Mouse (Mus musculus) CH12.LX (cell line): Measurements from ENCODE around the gene 1700028P14Rik. TPM values are rescaled to one million over a fixed set of nuclear protein-coding genes. Genes with fewer than 3 reads are reported as not detected.

ENCODE experiments used
- DNase-seq: peaks from one replicate; pipeline ENCODE4 v3.0.0-alpha.2; 2013; ENCODE audit errors: extremely low read depth
- H3K27ac ChIP-seq: 2 replicates; pipeline ENCODE4 v1.5.1; 2012; ENCODE audit warnings: low read depth, mild to moderate bottlenecking, control low read depth, moderate library complexity; ENCODE audit not compliant: insufficient read depth
- H3K27me3 ChIP-seq: replicated peaks from 2 replicates; pipeline ENCODE3; 2012; ENCODE audit warnings: inconsistent platforms
- H3K36me3 ChIP-seq, 2 experiments: replicated peaks in 1 of 2; 2 replicates each; pipeline versions ENCODE3 to v1.6.1; 2012; ENCODE audit warnings: inconsistent platforms in 1 of 2, low read length in 1 of 2, mild to moderate bottlenecking in 1 of 2, mixed read lengths in 1 of 2, moderate library complexity in 1 of 2; ENCODE audit not compliant: control insufficient read depth in 1 of 2, insufficient read depth in 1 of 2
- H3K4me1 ChIP-seq, 2 experiments: 2 replicates each; pipeline ENCODE4 v1.6.1; 2012; ENCODE audit warnings: inconsistent platforms in 1 of 2, moderate library complexity in 1 of 2; ENCODE audit not compliant: insufficient read depth in 2 of 2, control insufficient read depth in 1 of 2
- H3K4me2 ChIP-seq: 2 replicates; pipeline ENCODE4 v1.6.1; 2012; ENCODE audit warnings: low read depth, mild to moderate bottlenecking, control low read depth; ENCODE audit not compliant: poor library complexity, insufficient read depth, severe bottlenecking
- H3K4me3 ChIP-seq, 3 experiments: fragments of 150-350 bp in 1 of 3; sonication (generic) in 1 of 3; replicated peaks in 1 of 3; 2 replicates each; pipeline versions ENCODE3 to v1.5.1; 2011 to 2012; ENCODE audit warnings: low read depth in 2 of 3, low read length in 2 of 3, mild to moderate bottlenecking in 2 of 3, moderate library complexity in 2 of 3, control low read depth in 1 of 3, improper control_type of control experiment in 1 of 3, inconsistent platforms in 1 of 3, mixed read lengths in 1 of 3; ENCODE audit not compliant: poor library complexity in 1 of 3
- H3K79me2 ChIP-seq: replicated peaks from 2 replicates; pipeline ENCODE4 v1.6.1; 2012; ENCODE audit warnings: mild to moderate bottlenecking, moderate library complexity; ENCODE audit not compliant: control insufficient read depth, poor library complexity, insufficient read depth, severe bottlenecking; ENCODE audit errors: extremely low read depth
- H3K9ac ChIP-seq: 2 replicates; pipeline ENCODE4 v1.6.1; 2012; ENCODE audit warnings: low read depth, mild to moderate bottlenecking, control low read depth, moderate library complexity; ENCODE audit not compliant: insufficient read depth
- H3K9me3 ChIP-seq: replicated peaks from 2 replicates; pipeline ENCODE3; 2012; ENCODE audit warnings: low read length, inconsistent platforms, mixed read lengths
- BHLHE40 ChIP-seq: IDR thresholded peaks from 2 replicates; pipeline ENCODE4 v1.6.1; 2011; ENCODE audit warnings: mild to moderate bottlenecking, low read depth, low read length, improper control_type of control experiment
- CHD1 ChIP-seq: IDR thresholded peaks from 2 replicates; pipeline ENCODE4 v1.6.1; 2012; ENCODE audit warnings: low read depth, low read length, improper control_type of control experiment, inconsistent platforms
- CHD2 ChIP-seq: IDR thresholded peaks from 2 replicates; pipeline ENCODE4 v1.6.1; 2011; ENCODE audit warnings: low read length, improper control_type of control experiment
- CTCF ChIP-seq, 2 experiments: IDR thresholded peaks in 1 of 2; conservative IDR thresholded peaks in 1 of 2; 2 replicates each; pipeline ENCODE4 v1.5.1; 2011 to 2012; ENCODE audit warnings: low read depth in 2 of 2, low read length in 2 of 2, improper control_type of control experiment in 1 of 2, inconsistent platforms in 1 of 2, mild to moderate bottlenecking in 1 of 2, moderate library complexity in 1 of 2
- E2F4 ChIP-seq: IDR thresholded peaks from 2 replicates; pipeline ENCODE4 v1.6.1; 2011; ENCODE audit warnings: low read depth, low read length, improper control_type of control experiment; ENCODE audit not compliant: insufficient replicate concordance
- EP300 ChIP-seq: IDR thresholded peaks from 2 replicates; pipeline ENCODE4 v1.6.1; 2011; ENCODE audit warnings: low read length, improper control_type of control experiment
- GABPA ChIP-seq: IDR thresholded peaks from 2 replicates; pipeline ENCODE4 v1.6.1; 2012; ENCODE audit warnings: low read depth, low read length, improper control_type of control experiment, inconsistent platforms; ENCODE audit not compliant: insufficient replicate concordance
- HCFC1 ChIP-seq: IDR thresholded peaks from 2 replicates; pipeline ENCODE4 v1.6.1; 2012; ENCODE audit warnings: low read depth, mild to moderate bottlenecking, inconsistent platforms, low read length, improper control_type of control experiment
- JUN ChIP-seq: IDR thresholded peaks from 2 replicates; pipeline ENCODE4 v1.6.1; 2011; ENCODE audit warnings: low read depth, mild to moderate bottlenecking, low read length, improper control_type of control experiment, moderate library complexity; ENCODE audit not compliant: insufficient read depth
- JUND ChIP-seq: conservative IDR thresholded peaks from 2 replicates; pipeline ENCODE4 v1.6.1; 2011; ENCODE audit warnings: low read depth, low read length, improper control_type of control experiment
- KAT2A ChIP-seq: IDR thresholded peaks from 2 replicates; pipeline ENCODE4 v1.6.1; 2012; ENCODE audit warnings: low read length, improper control_type of control experiment, inconsistent platforms; ENCODE audit not compliant: insufficient replicate concordance
- MAFK ChIP-seq: IDR thresholded peaks from 2 replicates; pipeline ENCODE4 v1.6.1; 2011; ENCODE audit warnings: low read length, improper control_type of control experiment; ENCODE audit not compliant: insufficient replicate concordance
- MAX ChIP-seq: IDR thresholded peaks from 2 replicates; pipeline ENCODE4 v1.6.1; 2011; ENCODE audit warnings: low read length, improper control_type of control experiment
- MAZ ChIP-seq: IDR thresholded peaks from 2 replicates; pipeline ENCODE4 v1.6.1; 2012; ENCODE audit warnings: low read depth, mild to moderate bottlenecking, inconsistent platforms, low read length, improper control_type of control experiment, moderate library complexity
- MEF2A ChIP-seq: IDR thresholded peaks from 2 replicates; pipeline ENCODE4 v1.6.1; 2014; ENCODE audit warnings: low read depth, mild to moderate bottlenecking, inconsistent platforms, low read length, improper control_type of control experiment, borderline replicate concordance
- MXI1 ChIP-seq: IDR thresholded peaks from 2 replicates; pipeline ENCODE4 v1.6.1; 2011; ENCODE audit warnings: mild to moderate bottlenecking, low read depth, low read length, improper control_type of control experiment
- NELFE ChIP-seq: IDR thresholded peaks from 2 replicates; pipeline ENCODE4 v1.6.1; 2011; ENCODE audit warnings: low read depth, low read length, improper control_type of control experiment
- NRF1 ChIP-seq: IDR thresholded peaks from 2 replicates; pipeline ENCODE4 v1.6.1; 2014; ENCODE audit warnings: low read depth, mild to moderate bottlenecking, inconsistent platforms, low read length, improper control_type of control experiment, moderate library complexity
- POLR2AphosphoS2 ChIP-seq: IDR thresholded peaks from 2 replicates; pipeline ENCODE4 v1.6.1; 2011; ENCODE audit warnings: low read depth, low read length, improper control_type of control experiment
- RAD21 ChIP-seq: IDR thresholded peaks from 2 replicates; pipeline ENCODE4 v1.6.1; 2011; ENCODE audit warnings: low read depth, mild to moderate bottlenecking, low read length, improper control_type of control experiment, moderate library complexity
- RCOR1 ChIP-seq: conservative IDR thresholded peaks from 2 replicates; pipeline ENCODE4 v1.6.1; 2012; ENCODE audit warnings: low read depth, mild to moderate bottlenecking, inconsistent platforms, low read length, improper control_type of control experiment
- TBP ChIP-seq: conservative IDR thresholded peaks from 2 replicates; pipeline ENCODE4 v1.6.1; 2011; ENCODE audit warnings: low read depth, low read length, improper control_type of control experiment
- UBTF ChIP-seq: IDR thresholded peaks from 2 replicates; pipeline ENCODE4 v1.6.1; 2012; ENCODE audit warnings: low read depth, mild to moderate bottlenecking, inconsistent platforms, low read length, improper control_type of control experiment, moderate library complexity
- USF1 ChIP-seq: IDR thresholded peaks from 2 replicates; pipeline ENCODE4 v1.6.1; 2014; ENCODE audit warnings: low read depth, mild to moderate bottlenecking, inconsistent platforms, low read length, improper control_type of control experiment
- USF2 ChIP-seq: conservative IDR thresholded peaks from 2 replicates; pipeline ENCODE4 v1.6.1; 2011; ENCODE audit warnings: low read depth, low read length, improper control_type of control experiment
- ZC3H11A ChIP-seq: IDR thresholded peaks from 2 replicates; pipeline ENCODE4 v1.6.1; 2012; ENCODE audit warnings: low read depth, mild to moderate bottlenecking, inconsistent platforms, low read length, improper control_type of control experiment
- ZKSCAN1 ChIP-seq: IDR thresholded peaks from 2 replicates; pipeline ENCODE4 v1.6.1; 2012; ENCODE audit warnings: low read depth, inconsistent platforms, low read length, improper control_type of control experiment, borderline replicate concordance
- ZNF384 ChIP-seq: IDR thresholded peaks from 2 replicates; pipeline ENCODE4 v1.6.1; 2012; ENCODE audit warnings: low read depth, low read length, improper control_type of control experiment, inconsistent platforms
- dilution Hi-C: fragments of 300-500 bp; cut with MboI; formaldehyde crosslinking; loops from 2 replicates; pipeline ENCODE4 v1.14.3; 2020; ENCODE audit warnings: low sequenced_read_pairs; ENCODE audit not compliant: extremely low pct_unique_long_range_greater_than_20kb, extremely low pct_ligation_motif_present
- in situ Hi-C: fragments of 300-500 bp; cut with MboI; formaldehyde crosslinking; loops from 3 replicates; pipeline ENCODE4 v1.14.3; 2019; ENCODE audit warnings: low sequenced_read_pairs, low pct_ligation_motif_present, low pct_unique_long_range_greater_than_20kb, mixed read lengths
- polyA plus RNA-seq: library from polyadenylated mRNA; unstranded; fragments of >175 nt; gene quantifications from 2 replicates; pipeline ENCODE4 v1.2.1, GENCODE M21; 2012; ENCODE audit warnings: low read depth; ENCODE audit not compliant: insufficient read length
- total RNA-seq, 2 experiments: library from RNA; depleted of rRNA; stranded (reverse); fragments of 300-350 nt in 1 of 2; fragments of >200 nt in 1 of 2; gene quantifications; 2 replicates each; pipeline ENCODE4 v1.2.3; 2012 to 2014

The 1700028P14Rik gene
- total and polyA plus RNA-seq, 3 experiments: not detected

DNA sequence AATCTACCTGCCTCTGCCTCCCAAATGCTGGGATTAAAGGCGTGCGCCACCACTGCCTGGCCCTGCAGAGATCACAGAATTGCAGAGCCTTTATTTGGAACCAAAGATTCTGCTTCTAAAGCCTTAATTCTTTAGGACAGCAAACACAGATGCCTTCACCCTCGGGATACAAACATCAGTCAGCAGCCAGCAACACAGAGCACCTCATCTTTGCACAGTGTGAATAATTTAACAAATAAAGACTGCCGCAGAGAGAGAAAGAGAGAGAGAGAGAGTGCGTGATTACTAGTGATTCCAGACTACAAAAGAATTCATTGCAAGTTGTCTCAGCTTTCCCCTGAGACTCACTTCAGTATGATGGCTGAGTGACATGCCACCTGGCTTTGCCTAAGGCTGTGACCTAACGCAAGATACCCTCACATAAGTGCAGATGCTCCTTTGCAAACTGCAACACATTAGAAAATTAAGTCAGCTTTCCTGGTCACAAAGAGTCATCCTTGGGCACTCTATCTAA lies 15.6 kb upstream of the 1700028P14Rik start:
- Histone ChIP-seq H3K27ac (no peak overlapping the region), H3K4me1 (no peaks in the 10 kb centered on the region), H3K9ac (no peak overlapping the region), H3K79me2 (no peaks in the 10 kb centered on the region), H3K4me2 (no peak overlapping the region), H3K9me3 (peaks cover under 1% of the 10 kb centered on the region), H3K36me3 (no peaks in the 10 kb centered on the region), H3K4me3 (no peak overlapping the region), H3K27me3 (no peaks in the 10 kb centered on the region)
- in situ Hi-C loops (no loop called here), dilution Hi-C loops (no loop called here)
- TF ChIP-seq EP300: no peak
- TF ChIP-seq RAD21: no peak
- TF ChIP-seq MAX: no peak
- no peak for TF ChIP-seq CHD2
- TF ChIP-seq ZC3H11A: no peak
- no peak for TF ChIP-seq CTCF (conservative IDR thresholded peaks at IDR 0.05 in 1 of 2, IDR thresholded peaks at IDR 0.05 in 1 of 2; ENCODE audit: low read depth in 2 of 2, low read length in 2 of 2)
- no peak for TF ChIP-seq MEF2A
- TF ChIP-seq KAT2A: no peak
- no peak for TF ChIP-seq NRF1
- no peak for TF ChIP-seq UBTF
- no peak for TF ChIP-seq HCFC1
- no peak for TF ChIP-seq GABPA
- TF ChIP-seq ZKSCAN1: no peak
- no peak for TF ChIP-seq E2F4
- TF ChIP-seq RCOR1: no peak
- TF ChIP-seq POLR2AphosphoS2: no peak
- no peak for TF ChIP-seq BHLHE40
- no peak for TF ChIP-seq USF1
- no peak for TF ChIP-seq USF2
- no peak for TF ChIP-seq NELFE
- DNase-seq: no peak

DNA sequence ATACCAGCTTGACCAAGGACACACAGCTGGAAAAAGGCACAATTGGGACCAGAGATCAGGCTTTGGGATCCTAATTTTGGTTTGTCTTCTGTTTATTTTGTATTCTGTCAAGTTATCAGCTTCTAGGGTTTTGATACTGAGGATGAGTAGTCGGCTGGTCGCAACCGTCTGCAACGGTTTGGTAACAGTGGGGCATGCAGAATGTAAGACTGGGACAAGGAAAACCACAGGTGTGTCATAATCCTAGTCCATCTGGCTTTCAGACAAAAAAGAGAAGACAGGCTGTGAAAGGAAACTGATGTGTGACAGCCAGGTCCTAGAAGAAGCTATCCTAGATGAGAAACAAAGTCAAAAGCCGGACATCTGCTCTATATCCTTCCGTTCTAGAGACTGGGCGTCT lies 11.5 kb upstream of the 1700028P14Rik start:
- dilution Hi-C loops (no loop called here), in situ Hi-C loops (no loop called here)
- no peaks in the 10 kb centered on the region for H3K4me1 ChIP-seq
- TF ChIP-seq POLR2AphosphoS2 (no peak), RCOR1 (no peak), CHD2 (no peak), JUND (no peak), UBTF (no peak), JUN (no peak), TBP (no peak), NRF1 (no peak), MAX (no peak), EP300 (no peak), MAZ (no peak), RAD21 (no peak), MAFK (no peak), GABPA (no peak), ZNF384 (no peak), CHD1 (no peak), MXI1 (no peak), BHLHE40 (no peak)
- H3K27ac ChIP-seq: no peak overlapping the region
- H3K27me3 ChIP-seq: no peaks in the 10 kb centered on the region
- no peak overlapping the region for H3K4me3 ChIP-seq
- H3K36me3 ChIP-seq: no peaks in the 10 kb centered on the region
- H3K9ac ChIP-seq: no peak overlapping the region
- peaks cover 2% of the 10 kb centered on the region for H3K9me3 ChIP-seq
- H3K4me2 ChIP-seq: no peak overlapping the region
- H3K79me2 ChIP-seq: no peaks in the 10 kb centered on the region
- no peak for DNase-seq
